In genomic region chr3:153973171-153973948, GRCm38 (mm10) we compare ENCODE assay signal across 9 mouse cellular contexts. TPM values are rescaled to one million over a fixed set of nuclear protein-coding genes. Genes with fewer than 3 reads are reported as not detected.
DNase-seq lines count a peak whose midpoint lies in the region; ATAC-seq lines count a peak whose summit lies in the region.
"Had no signal": no experiment of that assay in that cellular context is flagged by ENCODE, and none has a peak within 500 bp of the region (broad histone marks: within the 10 kb centered on the region; RNA-seq: fewer than 3 reads in every experiment).

Gene Slc44a5, plus strand, starts transcription at chr3:153973436.

- H3K27ac ChIP-seq in midbrain, embryonic 14.5 days (replicated peaks; ENCODE audit: low read depth, low read length) = peak within 1 kb of the TSS; percentile 77
- H3K27ac ChIP-seq: macrophage had no signal

- under 1% methylated on average over 66 of the region's 66 CpGs for WGBS in midbrain, embryonic 14.5 days

- no peaks in the 10 kb centered on the region for H3K27me3 ChIP-seq in midbrain, embryonic 14.5 days (ENCODE audit: control insufficient read depth, insufficient read depth, low read length)

- peak; percentile 87 for ATAC-seq in frontal cortex, adult (ENCODE audit: low TSS enrichment)
- ATAC-seq in midbrain, embryonic 14.5 days (ENCODE audit: low FRiP score, low TSS enrichment) = peak; percentile 89

- DNase-seq in kidney, postnatal 14 days = peak; percentile 21
- no peak for DNase-seq in kidney, postnatal 25 days
- DNase-seq in cerebellum, adult 8-10 months = peak; percentile 32
- peak; percentile 51 to 52 for DNase-seq in layer of hippocampus, postnatal 25 days (ENCODE audit: extremely low spot score in 1 of 2, low spot score in 1 of 2)
- DNase-seq in midbrain, embryonic 14.5 days = peak; percentile 83
- DNase-seq in T-cell, adult 2 months (ENCODE audit: low spot score) = no peak
- no peak for DNase-seq in urinary bladder, postnatal 25 days (ENCODE audit: low spot score)

- H3K9me3 ChIP-seq in midbrain, embryonic 14.5 days (ENCODE audit: control insufficient read depth, low read length) = no peaks in the 10 kb centered on the region

- H3K36me3 ChIP-seq in midbrain, embryonic 14.5 days (ENCODE audit: control insufficient read depth, insufficient read depth, low read length) = no peaks in the 10 kb centered on the region

- H3K4me2 ChIP-seq in midbrain, embryonic 14.5 days (ENCODE audit: low read length) = peak within 1 kb of the TSS; percentile 86

- H3K9ac ChIP-seq in midbrain, embryonic 14.5 days (replicated peaks; ENCODE audit: low read length) = peak within 1 kb of the TSS; percentile 80

- peak within 1 kb of the TSS; percentile 68 for H3K4me3 ChIP-seq in midbrain, embryonic 14.5 days (replicated peaks; ENCODE audit: low read depth, low read length)

- peaks cover 14% of the 10 kb centered on the region for H3K4me1 ChIP-seq in midbrain, embryonic 14.5 days (ENCODE audit: control insufficient read depth, insufficient read depth, low read length)

RNA-seq across cellular contexts. Expression of gene Slc44a5, which starts in this region (rescaled TPM):
- 10 to 100 TPM; 43.9 to 55.5 TPM for total RNA-seq in layer of hippocampus, postnatal 25 days (2021)
- 14.3 and 15.5 TPM in 2 replicates for polyA plus RNA-seq in midbrain, embryonic 14.5 days (2014; fragmentation: Nextera tagmentation; extraction: Ambion mirVana)
- polyA plus RNA-seq: macrophage had no signal

Comparison
In these comparisons a context has a peak if more than half of its experiments do, and no peak if none do; other contexts are left out.
1. DNase-seq: peak in kidney, postnatal 14 days (single experiment), cerebellum, adult 8-10 months (single experiment), layer of hippocampus, postnatal 25 days (2 of 2) and midbrain, embryonic 14.5 days (single experiment); none in kidney, postnatal 25 days (0 of 2), T-cell, adult 2 months (single experiment) and urinary bladder, postnatal 25 days (single experiment).